Comparison of ENCODE assay signal across 10 mouse cellular contexts in the genomic region with DNA sequence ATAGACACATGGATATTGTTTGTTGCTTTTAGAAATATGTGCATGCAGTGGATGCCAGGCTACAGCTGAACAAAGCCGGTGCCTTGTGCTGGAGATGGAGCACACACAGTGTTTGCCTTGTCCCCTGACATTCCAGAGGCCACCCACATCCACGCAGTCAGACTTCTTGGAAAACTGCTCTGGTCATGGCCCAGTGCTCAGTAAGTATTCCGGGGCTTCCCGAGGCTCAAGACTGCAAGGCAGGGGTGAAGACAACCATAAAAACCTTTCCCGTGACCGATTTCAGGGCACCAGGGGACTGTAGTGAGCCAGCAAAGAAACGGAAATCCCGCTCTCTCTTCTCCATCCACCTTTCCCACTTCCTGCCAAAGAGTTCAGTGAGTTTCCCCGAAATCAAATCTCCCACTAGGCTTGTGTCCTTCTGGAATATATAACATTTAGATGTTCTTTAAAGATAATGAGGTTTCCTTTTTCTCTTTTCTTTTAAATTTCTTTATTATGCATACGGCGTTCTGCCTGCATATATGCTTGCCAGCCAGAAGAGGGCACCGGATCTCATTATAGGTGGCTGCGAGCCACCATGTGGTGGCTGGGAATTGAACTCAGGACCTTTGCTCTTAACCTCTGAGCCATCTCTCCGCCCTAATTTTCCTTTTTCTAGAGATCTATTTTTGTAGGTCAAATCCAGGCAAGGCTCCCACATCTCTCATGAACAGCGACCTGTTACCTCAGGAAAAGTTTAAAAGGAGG.
DNase-seq lines count a peak whose midpoint lies in the region; ATAC-seq and TF ChIP-seq lines count a peak whose summit lies in the region.
"Had no signal": no experiment of that assay in that cellular context is flagged by ENCODE, and none has a peak within 500 bp of the region (broad histone marks: within the 10 kb centered on the region; RNA-seq: fewer than 3 reads in every experiment).

No protein-coding gene starts in this region.

- DNase-seq in heart, embryonic 10.5 days (ENCODE audit: low spot score): peak; percentile 69
- DNase-seq in heart, adult 9 months (ENCODE audit: low spot score in 2 of 2): no peak
- DNase-seq in retina, postnatal 1 day: peak; percentile 24
- DNase-seq in retina, embryonic 14.5 days (ENCODE audit: low spot score): no peak
- no peak for DNase-seq in spleen, postnatal 36 days (ENCODE audit: low spot score in 2 of 2)
- DNase-seq in thymus, adult 2 months: no peak
- no peak for DNase-seq in left cerebral cortex, postnatal 36 days (ENCODE audit: low spot score in 2 of 2)

- H3K27ac ChIP-seq in heart, embryonic 10.5 days: no peak overlapping the region
- H3K27ac ChIP-seq in kidney, embryonic 15.5 days: peak overlapping the region; percentile 52
- no peak overlapping the region for H3K27ac ChIP-seq in thymus, adult 2 months (ENCODE audit: control insufficient read depth, insufficient read depth, low read length)
- H3K27ac ChIP-seq: macrophage had no signal

- intact Hi-C loops in left cerebral cortex, postnatal 36 days (cut with DNase I): no loop called here

- H3K4me1 ChIP-seq in heart, embryonic 10.5 days: peaks cover 15% of the 10 kb centered on the region
- H3K4me1 ChIP-seq in kidney, embryonic 15.5 days: peaks cover 43% of the 10 kb centered on the region
- no peaks in the 10 kb centered on the region for H3K4me1 ChIP-seq in thymus, adult 2 months (replicated peaks; ENCODE audit: control insufficient read depth, insufficient read depth, low read length)

- H3K9me3 ChIP-seq in heart, embryonic 10.5 days: no peaks in the 10 kb centered on the region
- no peaks in the 10 kb centered on the region for H3K9me3 ChIP-seq in kidney, embryonic 15.5 days (replicated peaks)

- no peak overlapping the region for H3K4me3 ChIP-seq in heart, embryonic 10.5 days
- H3K4me3 ChIP-seq in kidney, embryonic 15.5 days (replicated peaks): no peak overlapping the region
- H3K4me3 ChIP-seq in thymus, adult 2 months (ENCODE audit: control insufficient read depth, insufficient read depth, low read length): no peak overlapping the region

- peak; percentile 92 for ATAC-seq in kidney, embryonic 15.5 days (replicated peaks; ENCODE audit: low FRiP score)

- no peak for TF ChIP-seq CTCF in thymus, adult 2 months (IDR thresholded peaks at IDR 0.05; ENCODE audit: borderline replicate concordance, control insufficient read depth, extremely low read depth, insufficient read depth, low read length, poor library complexity)

- no peak overlapping the region for H3K9ac ChIP-seq in kidney, embryonic 15.5 days

- H3K27me3 ChIP-seq in heart, embryonic 10.5 days (ENCODE audit: insufficient read depth, poor library complexity, severe bottlenecking): no peaks in the 10 kb centered on the region
- no peaks in the 10 kb centered on the region for H3K27me3 ChIP-seq in kidney, embryonic 15.5 days
- H3K27me3 ChIP-seq in thymus, adult 2 months (ENCODE audit: control insufficient read depth, insufficient read depth, low read length): no peaks in the 10 kb centered on the region

- TF ChIP-seq POLR2A in thymus, adult 2 months (IDR thresholded peaks at IDR 0.05; ENCODE audit: control insufficient read depth, extremely low read depth, insufficient read depth, low read length, poor library complexity): no peak

- no peaks in the 10 kb centered on the region for H3K36me3 ChIP-seq in heart, embryonic 10.5 days
- H3K36me3 ChIP-seq in kidney, embryonic 15.5 days: no peaks in the 10 kb centered on the region
- no peaks in the 10 kb centered on the region for H3K36me3 ChIP-seq in thymus, adult 2 months (ENCODE audit: control insufficient read depth, insufficient read depth, low read length)

- H3K4me2 ChIP-seq in kidney, embryonic 15.5 days: peak overlapping the region; percentile 23
- H3K4me2 ChIP-seq: heart, embryonic 11.5 days had no signal

- 78% methylated on average over 15 of the region's 15 CpGs for WGBS in heart, embryonic 10.5 days
- 50% methylated on average over 15 of the region's 15 CpGs for WGBS in kidney, embryonic 15.5 days
- 93% methylated on average over 15 of the region's 15 CpGs for WGBS in thymus, adult 2 months

Comparison
In these comparisons a context has a peak if more than half of its experiments do, and no peak if none do; other contexts are left out.
1. DNase-seq: peak in heart, embryonic 10.5 days (single experiment) and retina, postnatal 1 day (single experiment); none in heart, adult 9 months (0 of 2), retina, embryonic 14.5 days (single experiment), spleen, postnatal 36 days (0 of 2), thymus, adult 2 months (single experiment) and left cerebral cortex, postnatal 36 days (0 of 2).